Mouse (Mus musculus): ENCODE results near the gene Zcchc17.
A peak's percentile ranks its signal among the peaks of the same experiment; 100 is the strongest.

Zcchc17 gene

DNA sequence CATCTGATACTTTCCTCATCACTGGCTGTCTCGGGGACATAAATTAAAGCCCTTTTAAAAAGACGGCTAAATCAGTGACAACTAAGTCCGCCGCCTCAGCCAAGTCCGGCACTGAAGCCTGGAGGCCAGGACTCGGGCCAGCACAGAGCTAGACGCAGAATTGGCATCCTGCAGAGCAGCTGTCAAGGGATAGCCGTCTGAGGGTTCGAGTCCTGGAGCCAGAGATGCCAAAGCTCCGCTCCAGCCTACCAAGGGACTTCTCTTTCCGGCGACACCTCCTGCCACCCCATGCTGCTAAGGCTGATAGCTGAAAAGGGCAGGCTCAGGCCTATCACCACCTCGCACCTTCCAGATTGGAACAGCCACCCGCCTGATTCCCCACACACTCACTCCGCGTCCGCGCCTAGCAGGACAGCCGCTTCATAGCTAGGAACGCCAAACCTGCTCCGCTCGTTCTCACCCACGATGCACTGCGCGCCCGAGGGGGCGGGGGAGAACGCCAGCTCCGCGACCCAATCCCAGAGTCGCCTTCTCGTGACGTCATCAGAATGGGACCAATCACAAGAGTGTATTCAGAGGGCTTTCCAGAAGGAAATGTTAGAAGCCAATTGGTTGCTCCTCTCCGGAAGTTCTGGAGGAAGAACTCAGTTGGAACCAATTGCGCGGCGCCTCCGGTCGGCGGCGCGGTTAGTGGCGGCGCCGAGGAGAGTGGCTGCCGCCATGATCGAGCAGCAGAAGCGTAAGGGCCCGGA, at the start of gene Zcchc17, which contains the start of gene Snrnp40:
Gene Zcchc17 (minus strand): TSS at position 458 of the 752 bp plus-strand sequence.
Gene Snrnp40 (plus strand): TSS at position 647 of the 752 bp plus-strand sequence.
- DNase-seq (ENCODE audit: low spot score) = peak; percentile 98

DNA sequence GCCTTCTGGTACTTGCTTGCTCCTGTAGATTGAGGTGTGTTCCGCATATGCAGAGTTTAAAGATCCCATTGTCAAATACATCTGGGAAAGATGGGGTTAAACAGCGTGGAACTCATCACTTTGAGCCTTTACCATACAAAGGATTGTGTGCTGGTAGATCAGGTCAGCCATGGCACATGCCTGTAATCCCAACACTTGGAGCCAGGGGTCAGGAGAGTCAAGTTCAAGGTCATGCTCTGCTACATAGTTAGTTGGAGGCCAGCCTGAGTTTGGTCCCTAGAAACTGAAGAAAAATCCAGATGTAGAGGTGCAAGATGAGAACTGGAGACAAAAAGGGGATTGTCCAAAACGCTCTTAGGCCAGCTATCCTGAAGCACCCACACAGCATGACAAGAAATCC, 31.5 kb upstream of the Zcchc17 start:
- no peak for DNase-seq (ENCODE audit: low spot score)

DNA sequence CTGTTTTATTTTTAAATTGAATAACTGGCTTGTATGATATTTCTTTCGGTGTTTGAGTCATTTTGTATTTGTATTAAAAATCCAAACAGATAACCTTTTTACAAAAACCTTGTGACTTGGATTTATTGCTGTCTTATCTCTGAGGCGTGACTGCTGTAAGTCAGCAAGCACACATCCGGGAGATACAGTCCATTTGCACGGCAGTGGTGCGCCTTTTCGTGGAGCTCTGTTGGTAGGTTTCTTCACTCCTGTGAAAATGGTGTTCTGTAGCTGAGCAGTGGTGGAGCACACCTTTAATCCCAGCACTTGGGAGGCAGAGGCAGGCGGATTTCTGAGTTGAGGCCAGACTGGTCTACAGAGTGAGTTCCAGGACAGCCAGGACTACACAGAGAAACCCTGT, 30.2 kb upstream of the Zcchc17 start:
- no peak for DNase-seq (ENCODE audit: low spot score)

DNA sequence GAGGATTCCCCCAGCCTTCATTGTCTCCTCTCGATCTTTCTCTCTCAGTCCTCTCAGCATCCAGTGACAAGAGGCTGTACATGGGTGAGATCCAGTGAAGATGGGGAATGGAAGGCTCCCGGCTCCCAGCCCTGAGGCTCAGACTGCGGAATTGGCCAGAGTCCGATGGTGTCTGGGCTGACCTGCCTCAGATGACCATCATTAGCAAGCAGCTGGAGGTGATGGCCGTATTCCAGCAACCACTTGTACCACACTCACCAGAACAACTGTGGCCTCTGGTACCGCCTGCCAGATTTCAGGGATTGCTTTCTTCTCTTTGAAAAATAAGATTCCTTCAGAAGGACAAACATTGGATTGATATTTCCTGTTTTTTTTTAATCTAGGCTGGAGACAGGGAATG, 29.8 kb upstream of the Zcchc17 start:
- peak; percentile 6 for DNase-seq (ENCODE audit: low spot score)

DNA sequence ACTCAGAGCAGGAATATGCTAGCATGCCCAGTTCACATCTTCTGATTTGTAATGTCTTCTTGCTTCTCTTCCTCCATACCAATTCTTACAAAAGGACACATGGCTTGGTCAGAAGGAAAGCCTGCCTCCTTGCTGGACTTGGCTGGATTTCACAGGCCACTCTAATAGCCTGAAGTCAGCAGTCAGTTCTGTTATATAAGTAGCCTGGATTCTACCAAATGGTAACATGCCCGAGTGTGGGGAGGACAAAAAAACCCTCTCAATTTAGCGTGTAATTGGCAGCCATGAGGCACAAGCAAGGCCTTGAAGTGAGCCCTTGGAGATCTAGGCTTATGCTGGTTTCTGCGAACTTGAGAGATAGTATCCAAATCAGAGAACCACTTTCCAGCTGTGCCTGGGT, 27.5 kb upstream of the Zcchc17 start:
- no peak for DNase-seq (ENCODE audit: low spot score)

DNA sequence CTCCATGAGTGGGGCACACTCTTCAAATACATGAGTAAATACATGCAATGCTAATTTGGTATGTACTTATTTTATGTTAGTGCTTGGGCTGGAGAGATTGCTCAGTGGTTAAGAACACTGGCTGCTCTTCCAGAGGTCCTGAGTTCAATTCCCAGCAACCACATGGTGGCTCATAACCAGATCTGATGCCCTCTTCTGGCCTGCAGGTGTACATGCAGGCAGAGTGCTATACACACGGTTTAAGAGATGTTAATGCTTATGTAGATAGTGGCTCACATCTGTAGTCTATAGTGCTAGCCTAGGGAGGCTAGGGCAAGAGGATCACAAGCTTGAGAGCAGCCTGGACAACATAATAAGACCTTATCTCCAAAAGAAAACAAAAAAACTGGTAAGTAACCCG, 20.7 kb upstream of the Zcchc17 start:
- no peak for DNase-seq (ENCODE audit: low spot score)

DNA sequence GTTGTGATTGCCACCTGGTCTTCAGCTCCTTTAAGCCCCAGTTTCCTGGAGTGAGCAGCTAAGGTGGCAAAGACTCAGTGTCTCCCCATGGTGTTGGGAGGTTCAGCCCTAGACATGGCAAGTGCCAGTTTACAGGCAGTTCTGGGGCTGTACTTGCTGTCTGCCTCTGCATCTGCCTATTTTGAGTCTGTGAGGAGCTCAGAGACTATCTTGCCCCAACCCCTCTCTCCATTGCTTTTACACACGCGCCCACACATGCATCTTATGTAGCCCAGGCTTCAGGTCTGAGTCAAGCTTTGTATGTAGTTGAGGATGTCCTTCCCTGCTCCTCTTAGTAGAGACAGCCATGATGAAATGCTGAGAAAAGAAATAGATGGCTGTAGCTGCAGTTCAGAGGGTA, 19.4 kb upstream of the Zcchc17 start:
- no peak for DNase-seq (ENCODE audit: low spot score)

DNA sequence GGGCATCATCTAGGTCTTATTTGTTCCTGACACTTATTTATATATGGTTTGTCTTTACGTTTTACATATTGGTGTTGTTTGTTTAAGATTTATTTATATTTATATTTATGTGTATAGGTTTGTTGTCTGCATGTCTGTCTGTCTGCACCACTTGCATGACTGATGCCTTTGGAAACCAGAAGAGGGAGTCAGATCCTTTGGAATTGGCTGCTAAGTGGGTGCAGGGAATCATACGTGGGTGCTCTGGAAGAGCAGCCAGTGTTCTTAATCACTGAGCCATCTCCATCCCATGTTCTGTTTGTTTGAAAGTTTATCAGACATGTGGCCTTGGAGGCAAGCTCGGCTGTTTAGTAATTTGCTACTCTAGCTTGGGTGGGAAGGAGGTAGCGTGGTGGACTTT, 17.8 kb upstream of the Zcchc17 start:
- no peak for DNase-seq (ENCODE audit: low spot score)

DNA sequence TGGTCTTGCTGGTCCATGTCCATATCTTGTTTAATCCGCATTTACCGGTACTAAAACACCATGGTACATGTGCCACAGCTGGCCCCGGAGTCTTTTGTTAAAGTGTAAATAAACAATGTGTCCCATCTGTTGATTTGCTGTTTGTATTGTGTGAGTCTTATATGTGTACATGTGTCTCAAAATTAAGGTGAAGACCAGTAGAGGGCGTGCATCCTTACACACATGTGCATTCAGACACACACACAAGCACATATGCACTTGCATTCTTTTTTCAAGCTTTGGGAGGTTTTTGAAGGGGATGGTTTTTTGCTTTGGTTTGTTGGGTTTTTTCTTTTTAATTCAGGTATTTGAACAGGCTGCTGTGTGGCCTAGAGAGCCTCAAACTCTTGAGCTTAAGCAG, 16.9 kb upstream of the Zcchc17 start:
- DNase-seq (ENCODE audit: low spot score) = no peak

DNA sequence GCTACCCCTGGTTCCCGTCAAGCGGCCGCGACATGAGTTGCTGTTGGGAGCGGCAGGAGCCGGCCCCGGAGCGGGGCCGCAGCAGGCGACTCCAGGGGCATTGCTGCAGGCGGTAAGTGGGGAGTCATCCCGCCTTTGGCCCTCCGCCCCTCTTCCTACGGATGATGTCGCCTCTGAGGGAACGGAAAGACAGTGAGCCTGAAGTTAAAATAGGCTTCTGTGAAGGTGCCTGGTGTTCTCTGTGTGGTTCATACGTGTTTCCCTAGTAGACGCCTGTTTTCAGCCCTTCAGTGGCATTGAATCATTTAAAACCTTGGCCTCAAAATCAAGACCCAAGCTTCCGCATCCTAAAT, 471 bp upstream of the Zcchc17 start:
- DNase-seq (ENCODE audit: low spot score) = no peak

DNA sequence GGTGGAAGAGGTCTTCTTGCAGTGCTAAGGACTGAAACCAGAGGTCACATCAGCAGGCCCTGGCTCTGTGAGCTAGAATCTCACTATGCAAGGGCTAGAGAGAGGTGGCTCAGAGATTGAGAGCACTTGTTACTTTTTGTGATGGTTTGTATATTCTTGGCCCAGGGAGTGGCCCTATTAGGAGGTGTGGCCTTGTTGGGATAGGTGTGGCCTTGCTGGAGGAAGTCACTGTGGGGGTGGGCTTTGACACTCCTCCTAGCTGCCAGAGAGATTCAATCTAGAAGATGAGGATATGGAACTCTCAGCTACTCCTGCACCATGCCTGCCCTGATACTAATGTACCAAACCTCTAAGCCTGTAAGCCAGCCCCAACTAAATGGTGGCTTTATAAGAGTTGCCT, 1.8 kb downstream of the Zcchc17 start:
- no peak for DNase-seq (ENCODE audit: low spot score)

DNA sequence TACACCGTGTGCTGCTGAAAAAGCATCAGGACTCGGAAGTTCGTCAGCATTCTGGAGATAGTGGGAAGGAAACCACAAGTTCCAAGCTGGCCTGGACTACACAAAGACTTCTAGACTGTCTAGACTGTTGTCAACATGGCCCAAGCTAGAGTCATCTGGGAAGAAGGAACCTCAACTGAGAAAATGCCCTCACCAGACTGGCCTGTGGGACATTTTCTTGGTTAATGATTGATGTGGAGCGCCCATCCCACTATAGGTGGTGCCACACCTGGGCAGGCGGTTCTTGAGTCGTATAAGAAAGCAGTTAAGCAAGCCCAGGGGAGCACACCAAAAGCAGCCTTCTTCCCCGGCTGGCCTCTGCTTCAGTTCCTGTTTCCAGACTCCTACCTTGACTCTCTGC, 7.2 kb downstream of the Zcchc17 start:
- DNase-seq (ENCODE audit: low spot score) = no peak

DNA sequence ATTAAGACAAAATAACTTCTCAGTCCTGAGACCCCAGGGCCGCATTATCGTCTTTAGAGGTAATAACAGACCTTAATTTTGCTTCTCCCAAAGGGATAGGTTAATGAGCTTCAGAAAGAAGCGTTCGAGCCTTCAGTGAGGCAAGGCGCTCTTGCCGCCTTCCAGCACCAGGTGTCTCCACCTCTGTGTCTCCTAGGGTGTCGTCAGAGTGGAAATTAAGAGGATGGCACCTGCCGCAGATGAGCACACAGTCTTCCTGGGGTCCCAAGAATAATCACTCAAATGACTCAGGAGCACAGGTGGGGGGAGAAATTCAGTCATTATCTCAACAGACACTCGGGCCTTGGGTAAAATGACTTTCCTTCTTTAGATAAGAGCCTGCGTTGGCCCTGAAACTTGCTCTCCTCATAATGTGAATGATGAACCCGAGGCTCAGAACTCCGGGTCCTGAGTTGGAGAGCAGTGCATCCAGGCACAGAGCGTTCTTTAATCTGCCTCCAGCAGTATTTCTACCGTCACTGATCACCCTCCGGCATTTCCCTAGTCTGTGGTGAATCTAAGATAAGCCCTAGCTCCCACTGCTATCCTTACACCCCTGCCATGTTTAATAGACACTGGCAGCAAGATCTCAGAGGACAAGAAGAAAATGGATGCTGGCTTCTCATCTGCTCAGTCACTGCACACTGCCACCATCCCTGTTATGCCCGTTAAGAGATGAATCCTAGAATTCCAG, 8.9 kb downstream of the Zcchc17 start:
- no peak for DNase-seq (ENCODE audit: low spot score)

DNA sequence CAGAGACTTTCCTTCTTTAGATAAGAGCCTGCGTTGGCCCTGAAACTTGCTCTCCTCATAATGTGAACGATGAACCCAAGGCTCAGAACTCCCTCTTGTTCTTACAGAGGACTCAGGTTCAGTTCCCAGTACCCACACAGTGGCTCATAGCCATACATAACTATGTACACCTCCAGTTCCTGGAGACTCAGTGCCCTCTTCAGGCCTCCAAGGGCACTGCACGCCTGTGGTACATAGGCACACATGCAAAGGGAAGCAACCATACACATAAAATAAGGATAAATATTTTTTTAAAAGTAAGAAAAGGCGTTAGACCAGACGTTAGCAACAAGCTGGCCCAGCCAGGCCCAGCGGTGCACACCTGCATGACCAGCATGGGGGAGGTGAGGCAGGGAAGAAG, 10.1 kb downstream of the Zcchc17 start:
- DNase-seq (ENCODE audit: low spot score) = no peak

DNA sequence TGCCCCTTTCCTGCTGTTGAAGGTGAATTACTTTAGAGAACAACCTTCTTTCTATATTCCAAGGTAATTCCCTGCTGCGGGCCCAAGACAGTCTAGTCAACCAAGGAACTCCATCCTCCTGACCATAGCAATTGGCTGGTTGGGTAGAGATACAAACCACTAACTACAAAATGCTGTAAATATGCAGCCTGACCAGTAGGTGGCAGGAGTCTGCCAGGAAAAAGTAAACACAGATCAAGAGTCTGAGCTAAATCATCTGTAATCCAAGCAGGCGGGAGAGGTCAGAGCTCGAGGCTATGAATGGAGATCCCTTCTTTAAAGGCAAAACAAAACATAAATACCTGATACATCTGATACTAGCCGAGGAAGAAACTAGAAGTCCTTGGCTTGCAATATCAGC, 18.1 kb downstream of the Zcchc17 start:
- DNase-seq (ENCODE audit: low spot score) = peak; percentile 56

DNA sequence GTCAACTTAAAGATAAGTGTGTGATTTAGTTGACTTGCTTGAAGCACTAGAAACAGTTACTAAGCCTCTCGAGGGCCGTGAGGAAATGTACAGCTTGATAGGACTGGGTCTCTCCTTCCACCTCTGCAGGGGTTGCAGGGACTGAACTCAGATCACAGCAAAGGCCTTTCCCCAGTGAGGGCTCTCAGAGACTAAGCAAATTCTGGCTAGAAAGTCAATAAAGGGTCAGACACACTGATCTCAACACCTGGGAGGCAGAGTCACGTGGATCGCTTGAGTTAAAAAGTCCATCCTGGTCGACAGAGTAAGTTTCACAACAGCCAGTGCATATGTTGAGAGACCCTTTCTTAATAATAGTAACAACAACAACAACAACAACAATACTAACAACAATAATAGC, 23.9 kb downstream of the Zcchc17 start:
- no peak for DNase-seq (ENCODE audit: low spot score)

DNA sequence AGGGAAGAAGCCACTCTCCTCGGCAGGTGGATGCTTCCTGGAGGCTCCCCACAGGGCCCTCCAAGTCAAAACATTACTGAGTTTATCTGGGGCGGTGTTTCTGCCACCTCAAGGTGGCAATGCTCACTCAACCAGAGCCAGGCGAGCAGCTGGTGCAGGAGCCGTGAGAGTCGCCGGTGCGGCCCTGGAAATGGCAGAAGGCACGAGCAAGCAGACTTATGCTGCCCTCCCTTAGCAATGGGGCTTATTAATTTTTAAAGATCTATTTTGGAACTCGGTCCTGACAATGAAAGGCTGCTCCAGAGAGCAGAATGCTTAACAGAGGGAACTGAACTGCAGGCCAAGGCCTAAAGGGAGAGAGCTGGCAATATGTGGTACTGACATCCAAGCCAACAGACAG, 32.4 kb downstream of the Zcchc17 start:
- no peak for DNase-seq (ENCODE audit: low spot score)

DNA sequence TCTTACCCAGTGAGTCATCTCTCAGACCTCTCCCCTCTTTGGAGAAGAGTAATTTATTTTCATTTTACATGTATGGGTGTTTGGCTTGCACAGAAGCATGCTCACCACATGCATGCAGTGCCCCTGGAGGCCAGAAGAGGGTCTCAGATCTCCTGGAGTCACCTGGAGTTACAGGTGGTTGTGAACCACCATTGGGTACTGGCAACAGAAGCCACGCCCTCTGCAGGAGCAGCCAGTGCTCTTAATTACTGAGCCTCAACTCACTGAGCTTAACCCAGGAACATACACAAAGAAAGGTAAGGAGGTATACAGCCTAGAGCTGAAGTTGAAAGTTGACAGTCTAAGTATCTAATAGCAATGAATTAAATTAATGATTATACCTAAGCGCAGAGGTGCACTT, 34.3 kb downstream of the Zcchc17 start:
- no peak for DNase-seq (ENCODE audit: low spot score)

DNA sequence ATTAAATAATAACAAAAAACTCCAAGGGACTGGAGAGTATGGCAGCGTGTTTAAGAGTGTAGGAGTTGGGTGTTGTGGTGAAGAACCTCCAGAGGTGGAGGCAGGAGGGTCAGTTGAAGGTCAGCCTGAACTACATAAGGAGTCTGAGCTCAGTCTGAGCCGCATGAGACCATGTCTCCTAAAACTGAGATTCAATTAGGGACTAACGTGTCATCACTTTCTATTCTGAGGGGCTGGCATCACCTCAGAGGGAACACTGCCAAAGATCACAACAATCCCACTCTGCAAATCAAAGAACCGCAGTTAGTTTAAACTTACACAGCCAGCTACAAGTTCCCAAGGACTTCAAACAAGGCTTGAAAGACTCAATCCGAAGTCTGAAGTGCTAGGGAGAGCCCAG, 36.1 kb downstream of the Zcchc17 start:
- no peak for DNase-seq (ENCODE audit: low spot score)

DNA sequence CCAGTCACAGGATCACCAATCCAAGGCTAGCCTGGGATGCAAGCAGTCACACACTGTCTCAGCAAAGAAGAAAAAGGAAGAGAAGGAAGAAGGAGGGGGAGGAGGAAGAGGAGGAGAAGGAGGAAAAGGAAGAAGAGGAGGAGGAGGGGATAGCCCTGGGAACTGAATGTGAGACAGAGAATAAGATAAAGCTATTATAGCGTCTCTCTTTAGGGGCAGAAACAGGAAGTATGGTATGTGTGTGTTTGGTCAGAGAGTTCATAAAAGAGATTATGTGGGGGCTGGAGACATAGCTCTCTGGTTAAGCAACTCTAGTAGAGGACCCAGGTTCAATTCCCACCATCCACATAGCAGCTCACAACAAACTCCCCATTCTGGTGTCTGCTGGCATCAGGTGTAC, 36.6 kb downstream of the Zcchc17 start:
- no peak for DNase-seq (ENCODE audit: low spot score)

DNA sequence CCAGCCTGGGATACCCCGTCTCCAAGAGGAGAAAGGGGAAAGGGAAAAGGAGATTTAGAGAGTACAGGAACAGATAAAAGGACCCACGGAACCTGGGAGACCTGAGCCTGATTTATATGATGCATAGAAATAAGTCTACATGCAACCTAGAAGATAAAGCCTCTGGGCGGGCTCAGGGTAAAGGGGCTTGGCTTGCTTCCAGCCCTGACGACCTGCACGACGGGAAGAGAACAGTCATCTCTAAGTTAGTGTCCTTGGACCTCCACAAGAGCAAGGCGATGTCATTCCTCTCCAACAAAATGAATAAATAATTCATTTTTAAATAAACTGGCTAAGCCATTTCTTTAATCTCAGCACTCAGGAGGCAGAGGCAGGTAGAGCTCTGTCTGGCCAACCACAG, 37.2 kb downstream of the Zcchc17 start:
- DNase-seq (ENCODE audit: low spot score) = no peak

DNA sequence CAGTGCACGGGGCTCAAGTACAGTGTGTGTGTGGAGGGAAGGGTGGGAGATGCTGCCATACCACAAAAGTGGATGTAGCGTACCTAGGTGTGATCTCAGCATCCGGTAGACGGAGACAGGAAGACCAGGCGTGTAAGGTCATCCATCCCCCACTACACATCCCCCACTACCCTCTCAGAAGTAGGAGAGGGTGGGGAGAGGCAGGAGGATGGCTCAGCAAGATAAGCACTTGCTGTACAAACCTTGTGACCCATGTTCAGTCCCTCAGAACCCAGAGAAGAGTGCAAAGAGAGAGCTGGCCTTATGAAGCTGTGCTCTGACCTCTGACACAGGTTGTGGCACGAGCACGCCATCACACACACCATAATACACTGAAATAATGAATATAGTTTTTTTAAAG, 38.1 kb downstream of the Zcchc17 start:
- no peak for DNase-seq (ENCODE audit: low spot score)

DNA sequence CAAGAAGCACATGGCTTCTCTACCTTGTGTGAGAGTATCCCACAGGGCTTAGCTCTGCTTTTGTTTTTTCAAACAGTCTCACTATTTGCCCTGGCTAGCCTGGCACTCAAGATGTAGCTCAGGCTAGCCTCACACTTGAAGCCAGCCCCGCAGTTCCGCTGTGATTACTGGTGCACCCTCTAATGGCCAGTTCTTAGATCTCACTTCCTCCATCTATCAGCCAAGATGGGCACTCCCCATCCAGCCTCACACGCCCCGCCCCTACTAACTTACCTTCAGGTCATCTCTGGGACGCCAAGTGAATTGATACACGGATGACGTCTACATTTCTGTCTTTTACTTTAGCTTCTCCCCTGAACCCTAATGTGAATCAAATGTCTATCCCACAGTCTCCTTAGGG, 40.2 kb downstream of the Zcchc17 start:
- DNase-seq (ENCODE audit: low spot score) = no peak

DNA sequence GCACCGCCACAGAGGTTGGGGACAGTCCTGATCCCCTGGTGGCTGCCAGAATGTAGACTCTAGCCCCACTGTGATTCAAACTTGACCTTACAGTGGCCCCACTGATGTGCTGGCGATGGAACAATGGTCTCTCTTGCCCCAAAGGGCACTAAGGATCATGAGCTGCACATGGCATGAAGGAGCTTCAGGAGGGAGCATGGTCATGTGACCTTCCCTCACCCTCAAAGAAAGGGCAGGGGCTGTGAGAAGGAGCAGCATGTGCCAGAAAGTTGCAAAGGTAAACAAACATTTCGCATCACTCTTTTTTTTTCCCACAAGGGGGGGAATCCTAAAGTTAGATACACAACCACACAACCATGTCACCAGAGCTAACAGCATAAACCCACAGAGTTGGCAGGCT, 41.6 kb downstream of the Zcchc17 start:
- DNase-seq (ENCODE audit: low spot score) = no peak
